Mouse (Mus musculus) CH12.LX (cell line): ENCODE data around the gene Extl2.

ENCODE experiments used
- CTCF ChIP-seq, 2 experiments: IDR thresholded peaks in 1 of 2; conservative IDR thresholded peaks in 1 of 2; 2 replicates each; pipeline ENCODE4 v1.5.1; 2011 to 2012; ENCODE audit warnings: low read depth in 2 of 2, low read length in 2 of 2, improper control_type of control experiment in 1 of 2, inconsistent platforms in 1 of 2, mild to moderate bottlenecking in 1 of 2, moderate library complexity in 1 of 2
- EP300 ChIP-seq: IDR thresholded peaks from 2 replicates; pipeline ENCODE4 v1.6.1; 2011; ENCODE audit warnings: low read length, improper control_type of control experiment
- MAFK ChIP-seq: IDR thresholded peaks from 2 replicates; pipeline ENCODE4 v1.6.1; 2011; ENCODE audit warnings: low read length, improper control_type of control experiment; ENCODE audit not compliant: insufficient replicate concordance
- MAX ChIP-seq: IDR thresholded peaks from 2 replicates; pipeline ENCODE4 v1.6.1; 2011; ENCODE audit warnings: low read length, improper control_type of control experiment
- POLR2A ChIP-seq: IDR thresholded peaks from 2 replicates; pipeline ENCODE4 v1.6.1; 2011; ENCODE audit warnings: low read depth, mild to moderate bottlenecking, improper control_type of control experiment, low read length
- POLR2AphosphoS2 ChIP-seq: IDR thresholded peaks from 2 replicates; pipeline ENCODE4 v1.6.1; 2011; ENCODE audit warnings: low read depth, low read length, improper control_type of control experiment
- SIN3A ChIP-seq: IDR thresholded peaks from 2 replicates; pipeline ENCODE4 v1.6.1; 2012; ENCODE audit warnings: low read length, improper control_type of control experiment, inconsistent platforms
- SMC3 ChIP-seq: IDR thresholded peaks from 2 replicates; pipeline ENCODE4 v1.6.1; 2011; ENCODE audit warnings: low read depth, low read length, improper control_type of control experiment
- UBTF ChIP-seq: IDR thresholded peaks from 2 replicates; pipeline ENCODE4 v1.6.1; 2012; ENCODE audit warnings: low read depth, mild to moderate bottlenecking, inconsistent platforms, low read length, improper control_type of control experiment, moderate library complexity
- USF1 ChIP-seq: IDR thresholded peaks from 2 replicates; pipeline ENCODE4 v1.6.1; 2014; ENCODE audit warnings: low read depth, mild to moderate bottlenecking, inconsistent platforms, low read length, improper control_type of control experiment
- ZKSCAN1 ChIP-seq: IDR thresholded peaks from 2 replicates; pipeline ENCODE4 v1.6.1; 2012; ENCODE audit warnings: low read depth, inconsistent platforms, low read length, improper control_type of control experiment, borderline replicate concordance

- no peak for TF ChIP-seq USF1
- no peak for TF ChIP-seq CTCF (conservative IDR thresholded peaks at IDR 0.05 in 1 of 2, IDR thresholded peaks at IDR 0.05 in 1 of 2; ENCODE audit: low read depth in 2 of 2, low read length in 2 of 2)
- no peak for TF ChIP-seq POLR2A
- TF ChIP-seq MAX: no peak
- no peak for TF ChIP-seq SIN3A
- no peak for TF ChIP-seq SMC3
- TF ChIP-seq POLR2AphosphoS2: no peak
- no peak for TF ChIP-seq MAFK
- no peak for TF ChIP-seq EP300
- no peak for TF ChIP-seq UBTF
- no peak for TF ChIP-seq ZKSCAN1
Measured at GRCm38 (mm10) chr3:116026996-116027395, 19.7 kb downstream of the Extl2 start.
